Mouse (Mus musculus) monocyte, adult 5-6 weeks (primary cell): ENCODE measurements around the gene Arhgap23. TPM values are rescaled to one million over a fixed set of nuclear protein-coding genes. Genes with fewer than 3 reads are reported as not detected.
A peak's percentile ranks its signal among the peaks of the same experiment; 100 is the strongest.

Experiments used
- ATAC-seq: fragments of 153-309, 156-312 bp; replicated peaks from 2 replicates; pipeline ENCODE4 v1.8.0; 2017; ENCODE audit warnings: mild to moderate bottlenecking; ENCODE audit not compliant: low TSS enrichment, insufficient number of reproducible peaks, severe bottlenecking, poor library complexity, low FRiP score
- total RNA-seq: library from RNA; stranded (forward); fragments of 200-1000, 200-491, 200-594 nt; gene quantifications from 3 replicates; pipeline ENCODE4 v1.2.3, GENCODE M21; 2017

Arhgap23 gene
- total RNA-seq, 1 experiment from 2014 or later, result 5.0 TPM

GRCm38 (mm10) chr11:97512511-97512910 lies 97.2 kb downstream of the Arhgap23 start:
- ATAC-seq, result no peak

- ATAC-seq, result no peak
Observed at GRCm38 (mm10) chr11:97513066-97513465, 97.7 kb downstream of the Arhgap23 start.

- ATAC-seq, result no peak
Observed at GRCm38 (mm10) chr11:97520541-97520940, 105.2 kb downstream of the Arhgap23 start.

- no peak for ATAC-seq
Observed at GRCm38 (mm10) chr11:97521741-97522474, 106.6 kb downstream of the Arhgap23 start.

GRCm38 (mm10) chr11:97523107-97523506 lies 107.8 kb downstream of the Arhgap23 start:
- no peak for ATAC-seq

- ATAC-seq, result no peak
Observed at GRCm38 (mm10) chr11:97523827-97524261, 108.5 kb downstream of the Arhgap23 start.

- ATAC-seq, result no peak
Observed at GRCm38 (mm10) chr11:97524306-97524705, 109.0 kb downstream of the Arhgap23 start.

- ATAC-seq, result no peak
Observed at GRCm38 (mm10) chr11:97525313-97525712, 110.0 kb downstream of the Arhgap23 start.

- ATAC-seq, result no peak
Observed at GRCm38 (mm10) chr11:97528282-97528808, 113.0 kb downstream of the Arhgap23 start.

- no peak for ATAC-seq
Observed at GRCm38 (mm10) chr11:97530069-97530468, 114.7 kb downstream of the Arhgap23 start.

GRCm38 (mm10) chr11:97530961-97531360 lies 115.6 kb downstream of the Arhgap23 start:
- ATAC-seq, result no peak

- ATAC-seq, result peak; percentile 72
Observed at GRCm38 (mm10) chr11:97531381-97532260, 116.3 kb downstream of the Arhgap23 start.

- ATAC-seq, result no peak
Observed at GRCm38 (mm10) chr11:97532354-97532753, 117.0 kb downstream of the Arhgap23 start.

- peak; percentile 57 for ATAC-seq
Observed at GRCm38 (mm10) chr11:97532950-97533582, 117.7 kb downstream of the Arhgap23 start.

GRCm38 (mm10) chr11:97533653-97534052 lies 118.3 kb downstream of the Arhgap23 start:
- ATAC-seq, result no peak

GRCm38 (mm10) chr11:97534442-97535307 lies 119.3 kb downstream of the Arhgap23 start:
- no peak for ATAC-seq

- ATAC-seq, result no peak
Observed at GRCm38 (mm10) chr11:97535308-97535630, 119.9 kb downstream of the Arhgap23 start.

GRCm38 (mm10) chr11:97535660-97536059 lies 120.3 kb downstream of the Arhgap23 start:
- ATAC-seq, result no peak
